Mouse (Mus musculus) ES-E14 (cell line): Measurements from ENCODE around the gene Fam229a. TPM values are rescaled to one million over a fixed set of nuclear protein-coding genes. Genes with fewer than 3 reads are reported as not detected.

Source experiments
- DNase-seq: peaks from one replicate; pipeline ENCODE4 v3.0.0-alpha.2; 2013; ENCODE audit warnings: low read depth, low spot score
- H3K27ac ChIP-seq: 2 replicates; pipeline ENCODE4 v1.5.1; 2012; ENCODE audit warnings: low read depth, mild to moderate bottlenecking, low read length, moderate library complexity, mixed read lengths; ENCODE audit not compliant: poor library complexity, insufficient read depth, severe bottlenecking
- H3K36me3 ChIP-seq: 2 replicates; pipeline ENCODE4 v1.6.1; 2012; ENCODE audit warnings: mild to moderate bottlenecking, low read length, moderate library complexity, mixed read lengths; ENCODE audit not compliant: control insufficient read depth, poor library complexity, insufficient read depth, severe bottlenecking
- H3K4me1 ChIP-seq, 2 experiments: fragments of 150-350 bp in 1 of 2; sonication (generic) in 1 of 2; 2 replicates each; pipeline ENCODE4 v1.6.1; 2012; ENCODE audit warnings: low read length in 2 of 2, mild to moderate bottlenecking in 1 of 2, mixed read lengths in 1 of 2; ENCODE audit not compliant: control insufficient read depth in 2 of 2, insufficient read depth in 2 of 2, poor library complexity in 1 of 2
- H3K4me3 ChIP-seq, 2 experiments: fragments of 150-350 bp in 1 of 2; sonication (generic) in 1 of 2; 2 replicates each; pipeline ENCODE4 v1.5.1; 2012; ENCODE audit warnings: low read length in 2 of 2, low read depth in 1 of 2, mild to moderate bottlenecking in 1 of 2, mixed read lengths in 1 of 2; ENCODE audit not compliant: insufficient read depth in 1 of 2, poor library complexity in 1 of 2, severe bottlenecking in 1 of 2
- H3K9ac ChIP-seq: 2 replicates; pipeline ENCODE4 v1.6.1; 2012; ENCODE audit warnings: low read depth, mild to moderate bottlenecking, low read length, mixed read lengths; ENCODE audit not compliant: poor library complexity, insufficient read depth, severe bottlenecking
- H3K9me3 ChIP-seq: fragments of 150-350 bp; sonication (generic); 2 replicates; pipeline ENCODE4 v1.6.1; 2012; ENCODE audit warnings: low read depth, mild to moderate bottlenecking, low read length; ENCODE audit not compliant: control insufficient read depth, insufficient read depth
- CHD2 ChIP-seq: IDR thresholded peaks from 2 replicates; pipeline ENCODE4 v1.6.1; 2014; ENCODE audit warnings: mild to moderate bottlenecking, low read depth, low read length, inconsistent platforms
- HCFC1 ChIP-seq: IDR thresholded peaks from 2 replicates; pipeline ENCODE4 v1.6.1; 2012; ENCODE audit warnings: low read length, inconsistent platforms, borderline replicate concordance; ENCODE audit not compliant: insufficient read depth
- MAFK ChIP-seq: IDR thresholded peaks from 2 replicates; pipeline ENCODE4 v1.6.1; 2014; ENCODE audit warnings: mild to moderate bottlenecking, low read depth, low read length, inconsistent platforms; ENCODE audit not compliant: insufficient read depth
- ZC3H11A ChIP-seq: IDR thresholded peaks from 2 replicates; pipeline ENCODE4 v1.6.1; 2012; ENCODE audit warnings: low read depth, mild to moderate bottlenecking, inconsistent platforms, low read length, borderline replicate concordance
- ZNF384 ChIP-seq: IDR thresholded peaks from 2 replicates; pipeline ENCODE4 v1.6.1; 2012; ENCODE audit warnings: low read depth, low read length, inconsistent platforms
- in situ Hi-C, 2 experiments: fragments of 600-800 bp; cut with MboI; formaldehyde crosslinking; loops; one replicate each; pipeline ENCODE4 v1.15.1; 2025; ENCODE audit warnings: low sequenced_read_pairs in 2 of 2, inconsistent platforms in 1 of 2; ENCODE audit not compliant: unreplicated experiment in 2 of 2
- total RNA-seq: library from RNA; depleted of rRNA; stranded (reverse); fragments of 300-350 nt; gene quantifications from 2 replicates; pipeline ENCODE4 v1.2.3, GENCODE M21; 2012; rRNA removed

Gene Fam229a
- total RNA-seq = not detected in 2 replicates

DNA sequence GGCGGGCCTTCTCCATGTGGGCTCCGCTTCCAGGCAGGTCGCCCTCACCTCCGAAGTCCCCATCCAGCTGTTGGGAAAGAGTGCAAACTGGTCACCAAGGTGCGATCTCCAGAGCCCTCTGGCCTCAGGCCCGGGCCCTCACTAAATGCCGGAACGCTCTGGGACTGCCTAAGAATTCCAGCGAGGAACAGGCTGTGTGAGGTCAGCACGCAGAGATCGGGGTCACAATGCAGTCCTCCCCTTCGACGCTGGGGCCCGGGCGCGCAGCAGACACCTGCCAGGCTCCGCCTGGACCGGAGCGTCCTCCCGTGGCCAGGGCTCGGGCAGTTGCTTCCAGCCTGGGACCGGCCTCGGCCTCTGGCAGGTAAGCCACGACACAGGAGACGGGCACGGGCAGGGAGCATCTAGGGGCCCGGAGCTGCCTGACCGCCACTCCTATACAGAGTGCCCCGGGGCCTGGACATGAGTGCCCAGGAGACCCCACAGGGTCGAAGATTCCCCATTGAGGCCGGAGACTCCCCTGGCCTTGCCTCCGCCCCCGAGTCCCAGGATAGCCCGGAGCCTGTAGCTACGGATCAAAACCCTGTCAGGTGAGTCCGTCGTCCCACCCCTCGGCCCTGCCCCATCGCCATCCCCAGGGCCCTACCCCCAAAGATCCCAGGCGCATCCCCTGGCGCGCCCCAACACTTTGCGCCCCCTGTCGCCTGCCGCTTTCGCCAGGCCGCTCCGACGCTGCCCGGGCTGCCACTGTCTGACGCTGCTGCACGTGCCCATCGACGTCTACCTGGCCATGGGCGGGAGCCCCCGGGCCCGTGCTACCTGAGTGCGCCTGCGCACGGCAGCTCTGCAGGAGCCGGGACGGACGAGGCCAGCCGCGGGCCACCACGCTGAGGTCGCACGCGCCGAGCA, at the start of gene Fam229a, which contains the start of gene Tssk3:
Gene Fam229a (plus strand): TSS at position 219 of the 909 bp plus-strand sequence.
Gene Tssk3 (minus strand): TSS at position 51 of the 909 bp plus-strand sequence.
- Histone ChIP-seq H3K27ac (no peak within 1 kb of the TSS), H3K9ac (peak within 1 kb of the TSS; percentile 2), H3K9me3 (no peaks in the 10 kb centered on the region), H3K4me1 (peaks cover 2 to 7% of the 10 kb centered on the region in 2 experiments; a peak in 3 of 4 replicates), H3K4me3 (peak within 1 kb of the TSS; percentile 37 to 50), H3K36me3 (peaks cover 11% of the 10 kb centered on the region)
- TF ChIP-seq ZC3H11A (no peak), ZNF384 (no peak), MAFK (no peak), HCFC1 (0 out of 2 replicates have a peak, but pooled peaks have one; percentile 5)
- DNase-seq = no peak
- in situ Hi-C loops = no loop called here

DNA sequence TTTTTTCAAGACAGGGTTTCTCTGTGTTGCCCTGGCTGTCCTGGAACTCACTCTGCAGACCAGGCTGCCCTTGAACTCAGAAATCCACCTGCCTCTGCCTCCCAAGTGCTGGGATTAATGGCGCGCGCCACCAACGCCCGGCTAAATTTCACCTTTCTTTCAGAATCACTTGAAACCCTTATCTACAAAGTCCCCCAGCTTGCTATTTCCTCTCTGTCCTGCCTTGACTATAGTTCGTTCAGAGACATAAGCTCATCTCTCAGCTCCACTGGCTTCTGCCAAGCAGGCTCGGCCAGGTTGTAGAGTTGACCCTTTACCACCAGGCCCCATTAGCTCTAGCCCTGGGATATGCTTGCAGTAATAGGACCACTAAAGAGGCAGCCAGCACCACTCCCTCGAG, 43.6 kb upstream of the Fam229a start:
- Histone ChIP-seq H3K4me1 (no peaks in the 10 kb centered on the region), H3K27ac (no peak overlapping the region), H3K36me3 (no peaks in the 10 kb centered on the region), H3K4me3 (no peak overlapping the region), H3K9ac (no peak overlapping the region), H3K9me3 (no peaks in the 10 kb centered on the region)
- TF ChIP-seq MAFK (no peak), CHD2 (no peak), ZC3H11A (no peak), ZNF384 (no peak)
- in situ Hi-C loops = no loop called here
- DNase-seq = no peak

DNA sequence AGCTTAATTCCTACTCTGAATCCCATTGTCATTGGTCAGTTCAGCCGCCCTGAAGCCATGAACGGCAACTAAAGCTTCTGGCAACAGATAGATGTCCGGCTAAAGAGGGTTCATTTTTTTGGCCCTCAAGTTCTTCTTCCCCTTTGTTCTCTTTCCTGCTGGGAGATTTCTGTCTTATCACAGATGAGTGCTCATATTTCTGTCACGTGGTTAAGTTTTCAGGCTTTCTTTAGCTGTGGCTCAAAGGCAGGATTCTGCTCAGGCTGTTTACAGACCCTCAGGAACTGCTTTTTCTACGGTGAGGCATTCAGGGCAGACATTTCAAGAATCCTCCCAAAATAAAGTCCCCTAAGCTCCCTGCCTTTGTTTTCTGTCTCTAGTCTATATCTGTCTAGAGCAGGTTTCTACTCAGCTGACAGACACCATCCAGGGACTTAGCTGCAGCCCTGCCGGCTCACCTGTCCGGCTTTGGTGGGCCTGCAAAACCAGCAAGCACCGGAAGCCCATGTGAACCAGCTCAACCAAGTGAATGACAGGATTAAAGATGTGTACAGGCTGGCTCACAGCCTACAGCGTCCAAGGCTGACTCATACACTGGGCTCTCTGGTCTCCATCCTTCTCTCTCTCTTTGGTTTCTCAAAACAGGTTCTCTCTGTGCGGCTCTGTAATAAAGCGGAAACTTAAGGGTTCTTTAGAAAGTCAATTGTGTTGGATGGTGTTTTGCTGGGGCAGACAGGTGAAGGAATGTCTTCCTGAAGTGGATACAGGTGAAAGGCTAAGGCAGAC, 43.0 kb upstream of the Fam229a start:
- Histone ChIP-seq H3K9ac (no peak overlapping the region), H3K4me3 (no peak overlapping the region), H3K4me1 (no peaks in the 10 kb centered on the region), H3K9me3 (no peaks in the 10 kb centered on the region), H3K27ac (no peak overlapping the region), H3K36me3 (no peaks in the 10 kb centered on the region)
- TF ChIP-seq CHD2 (no peak), ZNF384 (no peak), HCFC1 (no peak), ZC3H11A (no peak), MAFK (no peak)
- no peak for DNase-seq
- in situ Hi-C loops = no loop called here

DNA sequence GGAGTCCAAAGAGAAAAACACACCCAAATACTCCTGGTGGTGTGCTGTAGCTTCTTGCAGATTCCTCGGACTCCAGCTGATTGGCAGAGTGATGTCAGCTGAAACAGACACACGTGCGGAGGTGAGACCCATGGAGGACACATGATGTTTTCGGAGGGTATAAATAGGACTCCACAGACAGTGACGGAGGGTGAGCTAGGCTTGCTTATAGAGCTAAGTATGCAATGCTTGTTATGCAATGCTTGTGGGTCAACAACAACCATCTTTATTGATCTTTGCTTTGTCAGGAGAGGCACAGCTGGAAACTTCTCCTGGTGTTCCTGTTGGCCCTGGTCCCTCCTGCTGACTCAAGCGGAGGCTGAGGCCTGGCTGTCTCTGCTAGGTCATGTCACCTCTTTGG, 42.3 kb upstream of the Fam229a start:
- no peaks in the 10 kb centered on the region for H3K36me3 ChIP-seq
- no peaks in the 10 kb centered on the region for H3K9me3 ChIP-seq
- no peak for TF ChIP-seq MAFK
- TF ChIP-seq ZNF384 = no peak
- TF ChIP-seq ZC3H11A = no peak
- H3K27ac ChIP-seq = no peak overlapping the region
- H3K9ac ChIP-seq = no peak overlapping the region
- in situ Hi-C loops = no loop called here
- DNase-seq = no peak
- no peak overlapping the region for H3K4me3 ChIP-seq
- H3K4me1 ChIP-seq = no peaks in the 10 kb centered on the region
